Mouse (Mus musculus) hindbrain, embryonic 11.5 days (tissue): ENCODE results near the gene Ece2. TPM values are rescaled to one million over a fixed set of nuclear protein-coding genes. Genes with fewer than 3 reads are reported as not detected.

Source experiments
- ATAC-seq: fragments of 200-750 bp; cut with Nextera tagmentation; 2 replicates; pipeline ENCODE4 v1.8.0; 2017; ENCODE audit warnings: mild to moderate bottlenecking, moderate TSS enrichment, moderate library complexity; ENCODE audit not compliant: low FRiP score
- DNase-seq: peaks from one replicate; pipeline ENCODE4 v3.0.0-alpha.2; 2015; ENCODE audit warnings: low spot score
- H3K27ac ChIP-seq: fragments of 300-500 bp; sonication (generic); 2 replicates; pipeline ENCODE4 v1.5.1; 2014; ENCODE audit warnings: mild to moderate bottlenecking, low read depth, low read length
- H3K27me3 ChIP-seq: fragments of 300-500 bp; sonication (generic); 2 replicates; pipeline ENCODE4 v1.6.1; 2014; ENCODE audit warnings: mild to moderate bottlenecking, low read length, moderate library complexity, mixed read lengths; ENCODE audit not compliant: control insufficient read depth, insufficient read depth
- H3K36me3 ChIP-seq: fragments of 300-500 bp; sonication (generic); 2 replicates; pipeline ENCODE4 v1.6.1; 2014; ENCODE audit warnings: mild to moderate bottlenecking, low read length, moderate library complexity, mixed read lengths; ENCODE audit not compliant: control insufficient read depth, insufficient read depth
- H3K4me1 ChIP-seq: fragments of 300-500 bp; sonication (generic); replicated peaks from 2 replicates; pipeline ENCODE4 v1.6.1; 2014; ENCODE audit warnings: low read length, mixed read lengths; ENCODE audit not compliant: control insufficient read depth, insufficient read depth
- H3K4me2 ChIP-seq: fragments of 300-500 bp; sonication (generic); replicated peaks from 2 replicates; pipeline ENCODE4 v1.6.1; 2014; ENCODE audit warnings: mild to moderate bottlenecking, low read depth, low read length
- H3K4me3 ChIP-seq: fragments of 300-500 bp; sonication (generic); 2 replicates; pipeline ENCODE4 v1.5.1; 2014; ENCODE audit warnings: low read depth, low read length
- H3K9ac ChIP-seq: fragments of 300-500 bp; sonication (generic); 2 replicates; pipeline ENCODE4 v1.6.1; 2014; ENCODE audit warnings: low read depth, low read length
- H3K9me3 ChIP-seq: fragments of 300-500 bp; sonication (generic); 2 replicates; pipeline ENCODE4 v1.6.1; 2016; ENCODE audit warnings: low read length; ENCODE audit not compliant: control insufficient read depth
- WGBS: fragments of 180-500 bp; shearing (Covaris S2); extraction: QIAGEN DNeasy Blood & Tissue Kit; methylation state at CpG from one replicate; pipeline ENCODE4 v1.1.7; 2014; 5-methylcytosine and 5-hydroxymethylcytosine counted together
- polyA plus RNA-seq: library from polyadenylated mRNA; unstranded; fragments of >200 nt; fragmentation: Nextera tagmentation; extraction: Ambion mirVana; gene quantifications from 2 replicates; pipeline ENCODE4 v1.2.1, GENCODE M21; 2014

The Ece2 gene
- polyA plus RNA-seq, 1 experiment from 2014 or later, result 3.1 TPM

- Histone ChIP-seq H3K36me3 (peaks cover 8% of the 10 kb centered on the region; the same call in 1 of the 2 replicates), H3K27me3 (no peaks in the 10 kb centered on the region), H3K27ac (peak overlapping the region; percentile 83), H3K4me3 (peak overlapping the region; percentile 98), H3K9me3 (no peaks in the 10 kb centered on the region), H3K9ac (peak overlapping the region; percentile 95), H3K4me1 (peaks cover 4% of the 10 kb centered on the region), H3K4me2 (peak overlapping the region; percentile 92)
- peak; percentile 96 for ATAC-seq
- WGBS, result under 1% methylated on average over 35 of the region's 38 CpGs
- peak; percentile 97 for DNase-seq
Measured at GRCm38 (mm10) chr16:20672500-20672902, 42.9 kb downstream of the Ece2 start.

GRCm38 (mm10) chr16:20672965-20673705, 43.5 kb downstream of the Ece2 start:
- DNase-seq, result peak; percentile 49
- Histone ChIP-seq H3K4me3 (peak overlapping the region; percentile 98), H3K9ac (peak overlapping the region; percentile 95), H3K9me3 (no peaks in the 10 kb centered on the region), H3K4me2 (peak overlapping the region; percentile 92), H3K27ac (peak overlapping the region; percentile 83), H3K27me3 (no peaks in the 10 kb centered on the region), H3K36me3 (peaks cover 13% of the 10 kb centered on the region; the same call in 1 of the 2 replicates), H3K4me1 (peaks cover 4% of the 10 kb centered on the region)
- ATAC-seq, result peak; percentile 88
- 0% methylated on average over 38 of the region's 78 CpGs for WGBS

GRCm38 (mm10) chr16:20673706-20674303, 44.2 kb downstream of the Ece2 start:
- H3K4me2 ChIP-seq, result peak overlapping the region; percentile 92
- H3K4me1 ChIP-seq, result peaks cover 4% of the 10 kb centered on the region
- peak overlapping the region; percentile 83; the same call in 1 of the 2 replicates for H3K27ac ChIP-seq
- no peaks in the 10 kb centered on the region for H3K27me3 ChIP-seq
- ATAC-seq (no peak), DNase-seq (peak; percentile 22)
- H3K36me3 ChIP-seq, result peaks cover 19% of the 10 kb centered on the region; the same call in 1 of the 2 replicates
- no peaks in the 10 kb centered on the region for H3K9me3 ChIP-seq
- peak overlapping the region; percentile 95 for H3K9ac ChIP-seq
- H3K4me3 ChIP-seq, result peak overlapping the region; percentile 98
- WGBS, result 13% methylated on average over 14 of the region's 14 CpGs

GRCm38 (mm10) chr16:20675213-20675612, 45.6 kb downstream of the Ece2 start:
- H3K4me2 ChIP-seq, result no peak overlapping the region
- no peak overlapping the region for H3K9ac ChIP-seq
- H3K36me3 ChIP-seq, result peaks cover 28% of the 10 kb centered on the region; the same call in 1 of the 2 replicates

GRCm38 (mm10) chr16:20676702-20677101, 47.1 kb downstream of the Ece2 start:
- Histone ChIP-seq H3K27me3 (no peaks in the 10 kb centered on the region), H3K36me3 (peaks cover 34% of the 10 kb centered on the region), H3K4me2 (no peak overlapping the region), H3K27ac (no peak overlapping the region), H3K4me3 (no peak overlapping the region), H3K4me1 (peaks cover 4% of the 10 kb centered on the region), H3K9ac (no peak overlapping the region), H3K9me3 (no peaks in the 10 kb centered on the region)
- DNase-seq (no peak), ATAC-seq (no peak)
- 85% methylated on average over 4 of the region's 4 CpGs for WGBS

More at GRCm38 (mm10) chr16:20675213-20675612, 45.6 kb downstream of the Ece2 start:
- Histone ChIP-seq H3K27me3 (no peaks in the 10 kb centered on the region), H3K4me3 (no peak overlapping the region), H3K27ac (no peak overlapping the region), H3K4me1 (peaks cover 4% of the 10 kb centered on the region), H3K9me3 (no peaks in the 10 kb centered on the region)
- no peak for ATAC-seq
- WGBS, result 93% methylated on average over 6 of the region's 6 CpGs
- DNase-seq, result no peak

- Histone ChIP-seq H3K9ac (no peak overlapping the region), H3K4me1 (peaks cover 4% of the 10 kb centered on the region), H3K36me3 (peaks cover 37% of the 10 kb centered on the region), H3K27ac (no peak overlapping the region), H3K9me3 (no peaks in the 10 kb centered on the region), H3K27me3 (no peaks in the 10 kb centered on the region), H3K4me2 (no peak overlapping the region), H3K4me3 (no peak overlapping the region)
- ATAC-seq (no peak), DNase-seq (no peak)
- WGBS, result 87% methylated on average over 5 of the region's 5 CpGs
Measured at GRCm38 (mm10) chr16:20677380-20677779, 47.8 kb downstream of the Ece2 start.

GRCm38 (mm10) chr16:20677974-20678675, 48.5 kb downstream of the Ece2 start:
- Histone ChIP-seq H3K9ac (no peak overlapping the region), H3K27me3 (no peaks in the 10 kb centered on the region), H3K4me1 (peaks cover 4% of the 10 kb centered on the region), H3K9me3 (no peaks in the 10 kb centered on the region), H3K4me3 (no peak overlapping the region), H3K36me3 (peaks cover 44% of the 10 kb centered on the region), H3K4me2 (no peak overlapping the region), H3K27ac (no peak overlapping the region)
- 92% methylated on average over 10 of the region's 10 CpGs for WGBS
- no peak for ATAC-seq
- no peak for DNase-seq

GRCm38 (mm10) chr16:20690774-20691173, 61.1 kb downstream of the Ece2 start:
- peaks cover 14% of the 10 kb centered on the region for H3K36me3 ChIP-seq
- H3K9ac ChIP-seq, result no peak overlapping the region
- 91% methylated on average over 3 of the region's 3 CpGs for WGBS
- no peaks in the 10 kb centered on the region for H3K9me3 ChIP-seq
- peaks cover 4% of the 10 kb centered on the region; the same call in 1 of the 2 replicates for H3K4me1 ChIP-seq
- H3K4me2 ChIP-seq, result no peak overlapping the region
- ATAC-seq (no peak), DNase-seq (no peak)
- no peak overlapping the region for H3K27ac ChIP-seq
- H3K4me3 ChIP-seq, result no peak overlapping the region
- no peaks in the 10 kb centered on the region for H3K27me3 ChIP-seq
